Mouse (Mus musculus) midbrain, embryonic 13.5 days (tissue): ENCODE measurements around the gene Dhrs13. TPM values are rescaled to one million over a fixed set of nuclear protein-coding genes. Genes with fewer than 3 reads are reported as not detected.
A peak's percentile ranks its signal among the peaks of the same experiment; 100 is the strongest.

Experiments
- ATAC-seq: fragments of 200-750 bp; cut with Nextera tagmentation; 2 replicates; pipeline ENCODE4 v1.8.0; 2017; ENCODE audit warnings: mild to moderate bottlenecking, moderate TSS enrichment, moderate library complexity
- H3K27ac ChIP-seq: fragments of 300-500 bp; sonication (generic); 2 replicates; pipeline ENCODE4 v1.5.1; 2015; ENCODE audit warnings: inconsistent platforms, mild to moderate bottlenecking, moderate library complexity
- H3K27me3 ChIP-seq: fragments of 300-500 bp; sonication (generic); 2 replicates; pipeline ENCODE4 v1.6.1; 2015; ENCODE audit warnings: mild to moderate bottlenecking, inconsistent platforms
- H3K36me3 ChIP-seq: fragments of 300-500 bp; sonication (generic); 2 replicates; pipeline ENCODE4 v1.6.1; 2015; ENCODE audit warnings: mild to moderate bottlenecking, inconsistent platforms
- H3K4me1 ChIP-seq: fragments of 300-500 bp; sonication (generic); replicated peaks from 2 replicates; pipeline ENCODE4 v1.6.1; 2015; ENCODE audit warnings: inconsistent platforms
- H3K4me2 ChIP-seq: fragments of 300-500 bp; sonication (generic); replicated peaks from 2 replicates; pipeline ENCODE4 v1.6.1; 2015; ENCODE audit warnings: moderate library complexity, mild to moderate bottlenecking, inconsistent platforms
- H3K4me3 ChIP-seq: fragments of 300-500 bp; sonication (generic); replicated peaks from 2 replicates; pipeline ENCODE4 v1.5.1; 2015; ENCODE audit warnings: mild to moderate bottlenecking, inconsistent platforms
- H3K9ac ChIP-seq: fragments of 300-500 bp; sonication (generic); replicated peaks from 2 replicates; pipeline ENCODE4 v1.6.1; 2015; ENCODE audit warnings: mild to moderate bottlenecking, inconsistent platforms
- H3K9me3 ChIP-seq: fragments of 300-500 bp; sonication (generic); 2 replicates; pipeline ENCODE4 v1.6.1; 2016; ENCODE audit warnings: mild to moderate bottlenecking, inconsistent platforms
- WGBS: fragments of 180-500 bp; shearing (Covaris S2); methylation state at CpG from one replicate; pipeline ENCODE4 v1.1.7; 2015; 5-methylcytosine and 5-hydroxymethylcytosine counted together
- polyA plus RNA-seq: library from polyadenylated mRNA; unstranded; fragments of >200 nt; fragmentation: Nextera tagmentation; extraction: Ambion mirVana; gene quantifications from 2 replicates; pipeline ENCODE4 v1.2.1, GENCODE M21; 2015

Dhrs13 gene
- polyA plus RNA-seq, 1 experiment from 2014 or later, result 31.6 TPM

GRCm38 (mm10) chr11:78056946-78057345 lies 24.9 kb downstream of the Dhrs13 start:
- no peaks in the 10 kb centered on the region for H3K9me3 ChIP-seq
- peaks cover 79% of the 10 kb centered on the region for H3K36me3 ChIP-seq
- H3K9ac ChIP-seq, result no peak overlapping the region
- WGBS, result 78% methylated on average over 8 of the region's 8 CpGs
- no peak overlapping the region for H3K4me3 ChIP-seq
- H3K4me1 ChIP-seq, result 0 out of 2 replicates have a peak, but pooled peaks cover 3% of the 10 kb centered on the region
- no peak overlapping the region for H3K27ac ChIP-seq
- no peaks in the 10 kb centered on the region for H3K27me3 ChIP-seq
- H3K4me2 ChIP-seq, result no peak overlapping the region
- ATAC-seq, result no peak

GRCm38 (mm10) chr11:78059833-78060757 lies 28.0 kb downstream of the Dhrs13 start:
- WGBS, result 59% methylated on average over 9 of the region's 9 CpGs
- Histone ChIP-seq H3K27ac (no peak overlapping the region), H3K9ac (peak overlapping the region; percentile 32; the same call in 1 of the 2 replicates), H3K36me3 (peaks cover 49% of the 10 kb centered on the region), H3K4me1 (0 out of 2 replicates have a peak, but pooled peaks cover 5% of the 10 kb centered on the region), H3K9me3 (no peaks in the 10 kb centered on the region), H3K4me3 (no peak overlapping the region), H3K27me3 (no peaks in the 10 kb centered on the region), H3K4me2 (no peak overlapping the region)
- peak; percentile 85 for ATAC-seq

- H3K9ac ChIP-seq, result no peak overlapping the region
- ATAC-seq, result no peak
- no peak overlapping the region for H3K4me2 ChIP-seq
- no peak overlapping the region for H3K4me3 ChIP-seq
- WGBS, result 81% methylated on average over 1 of the region's 1 CpGs
- no peaks in the 10 kb centered on the region for H3K27me3 ChIP-seq
- 0 out of 2 replicates have a peak, but pooled peaks cover 5% of the 10 kb centered on the region for H3K4me1 ChIP-seq
- H3K9me3 ChIP-seq, result no peaks in the 10 kb centered on the region
- peaks cover 27% of the 10 kb centered on the region for H3K36me3 ChIP-seq
- no peak overlapping the region for H3K27ac ChIP-seq
Observed at GRCm38 (mm10) chr11:78062563-78062962, 30.5 kb downstream of the Dhrs13 start.

GRCm38 (mm10) chr11:78065906-78066305 lies 33.8 kb downstream of the Dhrs13 start:
- Histone ChIP-seq H3K9me3 (no peaks in the 10 kb centered on the region), H3K27me3 (no peaks in the 10 kb centered on the region), H3K36me3 (no peaks in the 10 kb centered on the region), H3K4me3 (no peak overlapping the region), H3K27ac (no peak overlapping the region), H3K4me1 (0 out of 2 replicates have a peak, but pooled peaks cover 5% of the 10 kb centered on the region), H3K4me2 (no peak overlapping the region), H3K9ac (no peak overlapping the region)
- WGBS, result 44% methylated on average over 2 of the region's 2 CpGs
- ATAC-seq, result no peak

GRCm38 (mm10) chr11:78066641-78067040 lies 34.6 kb downstream of the Dhrs13 start:
- H3K9me3 ChIP-seq, result no peaks in the 10 kb centered on the region
- H3K27ac ChIP-seq, result no peak overlapping the region
- peaks cover under 1% of the 10 kb centered on the region for H3K36me3 ChIP-seq
- WGBS, result 83% methylated on average over 2 of the region's 2 CpGs
- 0 out of 2 replicates have a peak, but pooled peaks cover 5% of the 10 kb centered on the region for H3K4me1 ChIP-seq
- H3K4me2 ChIP-seq, result no peak overlapping the region
- no peaks in the 10 kb centered on the region for H3K27me3 ChIP-seq
- ATAC-seq, result no peak
- H3K4me3 ChIP-seq, result no peak overlapping the region
- H3K9ac ChIP-seq, result no peak overlapping the region

- Histone ChIP-seq H3K4me3 (no peak overlapping the region), H3K9me3 (no peaks in the 10 kb centered on the region), H3K27ac (no peak overlapping the region), H3K9ac (no peak overlapping the region), H3K27me3 (no peaks in the 10 kb centered on the region), H3K36me3 (peaks cover 10% of the 10 kb centered on the region), H3K4me2 (no peak overlapping the region), H3K4me1 (no peaks in the 10 kb centered on the region)
- ATAC-seq, result no peak
- 78% methylated on average over 5 of the region's 5 CpGs for WGBS
Observed at GRCm38 (mm10) chr11:78067566-78067965, 35.5 kb downstream of the Dhrs13 start.

GRCm38 (mm10) chr11:78069130-78069529 lies 37.0 kb downstream of the Dhrs13 start:
- H3K4me1 ChIP-seq, result no peaks in the 10 kb centered on the region
- no peak overlapping the region for H3K4me3 ChIP-seq
- no peak overlapping the region for H3K4me2 ChIP-seq
- H3K36me3 ChIP-seq, result peaks cover 26% of the 10 kb centered on the region
- H3K9ac ChIP-seq, result no peak overlapping the region
- no peaks in the 10 kb centered on the region for H3K27me3 ChIP-seq
- 83% methylated on average over 5 of the region's 5 CpGs for WGBS
- H3K27ac ChIP-seq, result no peak overlapping the region
- no peak for ATAC-seq
- no peaks in the 10 kb centered on the region for H3K9me3 ChIP-seq

GRCm38 (mm10) chr11:78069646-78070045 lies 37.6 kb downstream of the Dhrs13 start:
- no peak overlapping the region for H3K4me3 ChIP-seq
- WGBS, result 82% methylated on average over 6 of the region's 6 CpGs

GRCm38 (mm10) chr11:78071938-78072337 lies 39.9 kb downstream of the Dhrs13 start:
- Histone ChIP-seq H3K4me2 (no peak overlapping the region), H3K4me1 (no peaks in the 10 kb centered on the region), H3K9me3 (no peaks in the 10 kb centered on the region), H3K27me3 (no peaks in the 10 kb centered on the region), H3K27ac (no peak overlapping the region), H3K4me3 (no peak overlapping the region), H3K9ac (no peak overlapping the region), H3K36me3 (peaks cover 52% of the 10 kb centered on the region)
- WGBS, result 80% methylated on average over 5 of the region's 5 CpGs
- ATAC-seq, result no peak

More at GRCm38 (mm10) chr11:78069646-78070045, 37.6 kb downstream of the Dhrs13 start:
- Histone ChIP-seq H3K9me3 (no peaks in the 10 kb centered on the region), H3K27me3 (no peaks in the 10 kb centered on the region), H3K4me2 (no peak overlapping the region), H3K4me1 (no peaks in the 10 kb centered on the region), H3K9ac (no peak overlapping the region), H3K36me3 (peaks cover 31% of the 10 kb centered on the region), H3K27ac (no peak overlapping the region)
- no peak for ATAC-seq

- Histone ChIP-seq H3K36me3 (peaks cover 58% of the 10 kb centered on the region), H3K27me3 (no peaks in the 10 kb centered on the region), H3K4me2 (no peak overlapping the region), H3K4me3 (no peak overlapping the region), H3K9ac (no peak overlapping the region; the same call in 1 of the 2 replicates), H3K9me3 (no peaks in the 10 kb centered on the region), H3K27ac (no peak overlapping the region), H3K4me1 (no peaks in the 10 kb centered on the region)
- 29% methylated on average over 6 of the region's 6 CpGs for WGBS
- ATAC-seq, result no peak
Observed at GRCm38 (mm10) chr11:78072425-78073130, 40.5 kb downstream of the Dhrs13 start.

GRCm38 (mm10) chr11:78073577-78074276 lies 41.6 kb downstream of the Dhrs13 start:
- 94% methylated on average over 9 of the region's 9 CpGs for WGBS

More at GRCm38 (mm10) chr11:78073577-78074276, 41.6 kb downstream of the Dhrs13 start:
- no peaks in the 10 kb centered on the region for H3K27me3 ChIP-seq
- H3K4me3 ChIP-seq, result no peak overlapping the region
- no peaks in the 10 kb centered on the region for H3K4me1 ChIP-seq
- no peaks in the 10 kb centered on the region for H3K9me3 ChIP-seq
- peaks cover 63% of the 10 kb centered on the region for H3K36me3 ChIP-seq
- H3K4me2 ChIP-seq, result no peak overlapping the region
- no peak overlapping the region for H3K27ac ChIP-seq
- no peak for ATAC-seq
- no peak overlapping the region for H3K9ac ChIP-seq
